Mouse (Mus musculus) bone marrow macrophage, adult 2 months (primary cell): ENCODE results near the gene Dctpp1.

Experiments
- CTCF ChIP-seq: IDR thresholded peaks from 2 replicates; pipeline ENCODE4 v1.5.1; 2012; ENCODE audit warnings: low read depth, mild to moderate bottlenecking, low read length, moderate library complexity
- POLR2A ChIP-seq: IDR thresholded peaks from 2 replicates; pipeline ENCODE4 v1.6.1; 2012; ENCODE audit warnings: mild to moderate bottlenecking, low read depth, low read length, borderline replicate concordance

GRCm38 (mm10) chr7:127244658-127245510 is 15.6 kb downstream of the Dctpp1 start:
- no peak; the same call in 1 of the 2 replicates for TF ChIP-seq POLR2A
- TF ChIP-seq CTCF, result no peak
